Mouse (Mus musculus) spleen, adult 2 months (tissue): ENCODE measurements at regions not wholly inside any gene's neighbourhood (a gene's known extent, or its start where the extent isn't known, plus 50 kb on each side); places are given as distances from the start of the nearest gene placed in this dataset.

Source experiments
- CTCF ChIP-seq: fragments of 200-500 bp; IDR thresholded peaks from 2 replicates; pipeline ENCODE4 v1.5.1; 2011; ENCODE audit warnings: mild to moderate bottlenecking, inconsistent platforms; ENCODE audit not compliant: insufficient read depth, insufficient read length, insufficient replicate concordance; ENCODE audit errors: extremely low read depth
- POLR2A ChIP-seq: fragments of 200-500 bp; IDR thresholded peaks from 2 replicates; pipeline ENCODE4 v1.6.1; 2011; ENCODE audit warnings: low read depth, low read length, inconsistent platforms

DNA sequence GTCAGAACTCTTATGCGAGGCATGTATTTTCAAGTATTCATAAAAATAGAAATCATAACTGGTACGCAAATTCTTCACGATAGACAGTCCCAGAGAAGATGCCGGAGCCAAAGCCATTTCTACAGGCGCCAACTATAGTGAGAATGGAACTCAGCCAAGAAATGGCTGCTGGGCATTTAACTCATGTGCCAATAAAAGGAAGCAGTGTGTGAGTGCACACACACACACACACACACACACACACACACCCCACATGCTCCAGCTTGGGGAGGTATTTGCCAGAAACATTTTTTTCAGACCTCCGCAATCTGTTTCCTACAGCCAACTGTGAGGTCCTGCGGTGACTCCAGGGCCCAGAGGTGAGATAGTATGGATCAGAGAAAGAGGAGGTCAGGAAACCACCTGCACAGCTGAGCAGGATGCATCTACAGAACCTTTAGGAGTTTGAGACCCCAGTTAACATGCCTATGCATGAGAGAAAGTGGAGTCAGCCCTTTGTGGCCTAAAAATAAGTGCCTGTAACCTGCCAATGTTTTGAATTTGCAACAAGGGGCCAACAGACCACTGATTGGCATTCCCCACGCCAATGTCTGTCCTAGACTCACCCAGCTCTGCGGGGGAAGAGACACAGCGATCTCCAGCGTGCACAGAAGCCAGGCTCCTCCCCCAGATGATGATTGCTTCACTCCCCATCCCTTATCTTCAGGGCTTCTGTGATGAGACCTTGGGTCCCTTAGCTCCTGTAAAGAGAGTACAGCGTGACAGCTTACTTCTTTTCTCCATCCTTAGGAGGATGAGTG lies 262.1 kb upstream of the Sp8 start:
- TF ChIP-seq CTCF = no peak
- no peak for TF ChIP-seq POLR2A
